Mouse (Mus musculus) midbrain, embryonic 11.5 days (tissue): Measurements from ENCODE around the gene Krtap10-4. TPM values are rescaled to one million over a fixed set of nuclear protein-coding genes. Genes with fewer than 3 reads are reported as not detected.

ENCODE experiments used
- polyA plus RNA-seq: library from polyadenylated mRNA; unstranded; fragments of >200 nt; fragmentation: Nextera tagmentation; extraction: Ambion mirVana; gene quantifications from 2 replicates; pipeline ENCODE4 v1.2.1, GENCODE M21; 2014

Krtap10-4 gene
- polyA plus RNA-seq, 1 experiment from 2014 or later, result not detected

Other genes starting within 250 kb of the Krtap10-4 start
- gene Pttg1ip, start 245.4 kb downstream of the Krtap10-4 start, polyA plus RNA-seq, result 68.5 and 73.2 TPM in 2 replicates
- gene Sumo3, start 221.0 kb downstream of the Krtap10-4 start, polyA plus RNA-seq, result 338 and 353 TPM in 2 replicates
- 2.4 TPM in 1 of 2 replicates, not detected in the other for gene Gm49325, start 220.9 kb downstream of the Krtap10-4 start, polyA plus RNA-seq
- 42.8 and 47.6 TPM in 2 replicates for gene Ube2g2, start 204.8 kb downstream of the Krtap10-4 start, polyA plus RNA-seq
- 0.72 and 1.2 TPM in 2 replicates for gene Tspear, start 140.5 kb downstream of the Krtap10-4 start, polyA plus RNA-seq
- not detected in 2 replicates for gene Gm19402, start 136.3 kb downstream of the Krtap10-4 start, polyA plus RNA-seq
- gene Gm9508, start 129.9 kb downstream of the Krtap10-4 start, polyA plus RNA-seq, result not detected in 2 replicates
- gene Gm10272, start 120.5 kb downstream of the Krtap10-4 start, polyA plus RNA-seq, result not detected in 2 replicates
- gene Gm10024, start 115.6 kb downstream of the Krtap10-4 start, polyA plus RNA-seq, result not detected in 2 replicates
- gene Gm10142, start 111.3 kb downstream of the Krtap10-4 start, polyA plus RNA-seq, result not detected in 2 replicates
- gene Krtap12-1, start 106.5 kb downstream of the Krtap10-4 start, polyA plus RNA-seq, result not detected in 2 replicates
- gene Gm10100, start 100.6 kb downstream of the Krtap10-4 start, polyA plus RNA-seq, result not detected in 2 replicates
- gene Gm18596, start 84.5 kb downstream of the Krtap10-4 start, polyA plus RNA-seq, result not detected in 2 replicates
- not detected in 2 replicates for gene Gm9736, start 75.7 kb downstream of the Krtap10-4 start, polyA plus RNA-seq
- not detected in 2 replicates for gene Gm3233, start 67.4 kb downstream of the Krtap10-4 start, polyA plus RNA-seq
- not detected in 2 replicates for gene Gm3238, start 55.8 kb downstream of the Krtap10-4 start, polyA plus RNA-seq
- gene Gm7138, start 50.2 kb downstream of the Krtap10-4 start, polyA plus RNA-seq, result not detected in 2 replicates
- gene Gm3250, start 44.6 kb downstream of the Krtap10-4 start, polyA plus RNA-seq, result not detected in 2 replicates
- not detected in 2 replicates for gene Gm7137, start 38.9 kb downstream of the Krtap10-4 start, polyA plus RNA-seq
- not detected in 2 replicates for gene Gm9639, start 32.0 kb downstream of the Krtap10-4 start, polyA plus RNA-seq
- not detected in 2 replicates for gene Gm19668, start 28.0 kb downstream of the Krtap10-4 start, polyA plus RNA-seq
- gene Gm9507, start 15.3 kb downstream of the Krtap10-4 start, polyA plus RNA-seq, result not detected in 2 replicates
- gene Gm2696, start 12.4 kb downstream of the Krtap10-4 start, polyA plus RNA-seq, result not detected in 2 replicates
- not detected in 2 replicates for gene Krtap10-10, start 8.9 kb upstream of the Krtap10-4 start, polyA plus RNA-seq
- not detected in 2 replicates for gene Gm36176, start 19.7 kb upstream of the Krtap10-4 start, polyA plus RNA-seq
- gene Gm10318, start 25.8 kb upstream of the Krtap10-4 start, polyA plus RNA-seq, result not detected in 2 replicates
- gene Gm3285, start 34.9 kb upstream of the Krtap10-4 start, polyA plus RNA-seq, result not detected in 2 replicates
- gene Lrrc3, start 75.4 kb upstream of the Krtap10-4 start, polyA plus RNA-seq, result 2.7 and 2.8 TPM in 2 replicates
- gene Trpm2, start 143.5 kb upstream of the Krtap10-4 start, polyA plus RNA-seq, result 0.75 and 1.5 TPM in 2 replicates
- gene 1810043G02Rik, start 151.4 kb upstream of the Krtap10-4 start, polyA plus RNA-seq, result 32.3 and 36.5 TPM in 2 replicates
- gene Pfkl, start 183.0 kb upstream of the Krtap10-4 start, polyA plus RNA-seq, result 96.9 and 103 TPM in 2 replicates
- not detected in 2 replicates for gene Dnmt3l, start 214.9 kb upstream of the Krtap10-4 start, polyA plus RNA-seq
- 0.10 TPM in 1 of 2 replicates, not detected in the other for gene Aire, start 216.5 kb upstream of the Krtap10-4 start, polyA plus RNA-seq
- 1.2 and 2.5 TPM in 2 replicates for gene Icosl, start 242.2 kb upstream of the Krtap10-4 start, polyA plus RNA-seq